Mouse (Mus musculus): ENCODE measurements at regions not wholly inside any gene's neighbourhood (a gene's known extent, or its start where the extent isn't known, plus 50 kb on each side); places are given as distances from the start of the nearest gene placed in this dataset.

DNA sequence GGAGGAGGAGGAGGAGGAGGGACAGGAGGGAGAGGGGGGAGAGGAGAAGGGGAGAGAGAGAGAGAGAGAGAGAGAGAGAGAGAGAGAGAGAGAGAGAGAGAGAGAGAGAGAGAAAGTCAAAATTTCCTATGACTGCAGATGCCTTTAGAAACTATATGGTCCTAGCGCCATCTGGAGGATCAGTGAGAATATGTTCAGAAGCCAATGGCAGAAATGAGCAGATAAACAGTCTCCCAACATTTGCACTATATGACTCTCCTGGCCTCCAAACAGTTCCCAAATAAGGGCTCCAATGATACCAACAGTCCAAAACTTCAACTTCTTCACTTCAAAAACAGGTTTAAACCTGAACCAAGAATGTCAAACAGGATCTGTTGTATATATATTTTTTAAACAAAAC, 309.1 kb upstream of the Sphkap start:
- TF ChIP-seq CTCF (IDR thresholded peaks at IDR 0.05; ENCODE audit: borderline replicate concordance, extremely low read depth, insufficient read depth, insufficient read length) = peak; percentile 56; the same call in 1 of the 2 replicates
- no peak for TF ChIP-seq POLR2A (IDR thresholded peaks at IDR 0.05; ENCODE audit: borderline replicate concordance, extremely low read depth, insufficient read depth, insufficient read length, poor library complexity, severe bottlenecking)

Data from brain, embryonic 14.5 days (tissue).